Mouse (Mus musculus) colon, adult 2 months (tissue): Measurements from ENCODE around the gene Nuak1. TPM values are rescaled to one million over a fixed set of nuclear protein-coding genes. Genes with fewer than 3 reads are reported as not detected.

ENCODE experiments used
- polyA plus RNA-seq: library from polyadenylated mRNA; depleted of rRNA; stranded (reverse); fragments of >200 nt; gene quantifications from 2 replicates; pipeline ENCODE4 v1.2.3, GENCODE M21; 2012; rRNA removed

Gene Nuak1
- 2.2 and 2.3 TPM in 2 replicates for polyA plus RNA-seq

DNA sequence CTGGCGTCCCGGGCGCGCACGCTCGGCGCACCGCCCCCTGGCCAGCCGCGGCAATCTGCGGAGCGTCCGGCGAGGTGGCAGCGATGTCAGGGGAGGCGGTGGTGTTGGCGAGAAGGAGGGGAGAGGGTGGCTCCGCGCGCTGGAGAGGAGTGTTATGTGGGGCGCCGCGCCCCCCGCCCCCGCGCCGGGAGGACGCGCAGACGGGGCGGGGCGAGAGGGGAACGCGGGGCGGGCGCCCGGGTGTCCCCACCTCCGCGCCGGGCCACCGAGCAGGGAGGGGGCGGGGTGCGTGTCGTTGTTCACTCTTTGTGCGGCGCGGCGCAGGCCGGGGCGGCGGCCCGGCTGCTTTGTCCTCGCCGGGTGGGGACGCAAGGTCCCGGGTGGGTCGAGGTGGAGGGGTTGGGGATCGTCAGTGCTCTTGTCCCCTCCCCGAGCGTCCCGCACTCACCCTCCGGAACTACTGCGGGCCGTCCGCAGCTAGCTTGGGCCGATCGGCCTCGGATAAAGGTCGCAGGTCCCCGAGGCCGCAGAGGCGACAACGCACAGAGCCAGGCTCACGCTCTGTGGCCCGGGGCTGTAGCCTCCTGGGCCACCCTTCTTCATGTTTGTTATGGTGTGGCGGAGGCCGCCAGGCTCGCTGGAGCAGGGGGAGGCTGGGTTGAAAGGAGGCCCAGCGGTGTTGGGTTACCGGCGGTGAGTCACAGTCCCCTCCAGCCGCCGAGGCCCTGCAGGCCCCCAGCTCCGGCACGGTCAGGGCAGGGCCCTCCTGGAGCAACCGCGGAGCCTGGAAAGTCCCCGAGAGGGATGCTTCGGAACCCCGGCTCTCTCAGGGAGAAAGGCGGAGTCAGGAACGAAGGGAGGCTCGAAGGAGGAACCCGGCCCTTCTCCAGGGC lies at the start of gene Nuak1:
TSS of gene Nuak1 (minus strand) at position 57 of the 893 bp plus-strand sequence.

Other genes with a start within 250 kb of the Nuak1 start
- gene Ckap4, start 93.5 kb upstream of the Nuak1 start, polyA plus RNA-seq, result 45.0 and 46.6 TPM in 2 replicates
- gene Tcp11l2, start 136.0 kb upstream of the Nuak1 start, polyA plus RNA-seq, result 10.3 and 26.8 TPM in 2 replicates
- gene Polr3b, start 181.7 kb upstream of the Nuak1 start, polyA plus RNA-seq, result 2.3 and 3.0 TPM in 2 replicates